Mouse (Mus musculus) erythroblast, embryonic 14.5 days (primary cell): Measurements from ENCODE around the gene Zcchc14.

ENCODE experiments used
- GATA1 ChIP-seq: IDR thresholded peaks from 2 replicates; pipeline ENCODE4 v1.6.1; 2012; ENCODE audit warnings: low read length, inconsistent platforms, mixed read lengths
- TAL1 ChIP-seq: IDR thresholded peaks from 3 replicates; pipeline ENCODE4 v1.6.1; 2012; ENCODE audit warnings: low read length, inconsistent platforms, mixed read lengths

DNA sequence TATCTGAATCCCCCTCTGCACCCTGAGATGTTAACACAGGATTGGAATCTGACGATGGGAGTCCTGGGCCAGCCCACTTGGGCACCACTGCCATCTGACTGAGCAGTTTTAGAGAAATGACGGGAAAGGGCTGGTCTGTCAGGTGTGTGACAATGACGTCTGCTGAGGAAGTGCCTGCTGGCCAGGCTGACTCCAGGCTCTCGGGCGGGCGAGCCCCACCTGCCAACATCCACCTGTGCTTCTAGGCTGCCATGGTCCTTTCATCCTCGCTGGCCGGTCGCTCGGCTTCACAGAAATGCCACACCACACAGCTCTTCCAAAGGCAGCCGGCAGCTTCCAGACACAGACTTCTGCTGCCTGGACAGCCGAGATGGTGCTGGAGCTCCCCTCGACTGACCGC, 52.9 kb downstream of the Zcchc14 start:
- TF ChIP-seq TAL1 (no peak), GATA1 (no peak)
